Mouse (Mus musculus): Measurements from ENCODE around the gene Acin1. TPM values are rescaled to one million over a fixed set of nuclear protein-coding genes. Genes with fewer than 3 reads are reported as not detected.
"Not testable (repeated sequence)": the region's sequence is repeated elsewhere in the genome, so short reads cannot be mapped to it uniquely, and the experiment has no call there.

Acin1 gene
- polyA plus RNA-seq, 1 experiment from 2014 or later = 175 TPM

DNA sequence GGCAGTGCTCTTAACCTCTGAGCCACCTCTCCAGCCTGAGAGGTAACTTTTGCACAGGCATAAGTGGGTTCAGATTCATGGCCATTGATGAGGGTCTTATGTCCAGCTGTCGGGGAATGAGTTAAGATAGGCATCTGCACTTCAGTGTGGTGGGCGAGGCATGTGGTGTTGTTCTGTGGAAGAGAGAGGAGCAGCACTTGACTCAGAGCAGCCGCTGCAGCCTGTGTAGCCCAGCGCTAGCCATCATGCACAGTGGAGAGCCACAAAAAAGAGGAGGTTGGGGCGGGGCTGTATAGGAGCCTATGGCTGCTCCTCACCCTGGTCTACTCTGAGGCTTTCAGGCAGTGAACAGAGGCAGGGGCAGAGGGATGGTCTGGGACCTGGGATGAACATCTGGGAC is 58.6 kb downstream of the Acin1 start:
- Histone ChIP-seq H3K4me1 (replicated peaks) (no peaks in the 10 kb centered on the region), H3K9me3 (no peaks in the 10 kb centered on the region), H3K9ac (replicated peaks) (no peak overlapping the region), H3K27ac (no peak overlapping the region), H3K27me3 (0 out of 2 replicates have a peak, but pooled peaks cover 6% of the 10 kb centered on the region), H3K4me3 (replicated peaks) (no peak overlapping the region), H3K4me2 (no peak overlapping the region), H3K36me3 (peaks cover 34% of the 10 kb centered on the region)
- ATAC-seq (ENCODE audit: insufficient number of reproducible peaks, insufficient read depth, low FRiP score, low TSS enrichment, low read depth) = no peak
- 76% methylated on average over 5 of the region's 5 CpGs for WGBS

DNA sequence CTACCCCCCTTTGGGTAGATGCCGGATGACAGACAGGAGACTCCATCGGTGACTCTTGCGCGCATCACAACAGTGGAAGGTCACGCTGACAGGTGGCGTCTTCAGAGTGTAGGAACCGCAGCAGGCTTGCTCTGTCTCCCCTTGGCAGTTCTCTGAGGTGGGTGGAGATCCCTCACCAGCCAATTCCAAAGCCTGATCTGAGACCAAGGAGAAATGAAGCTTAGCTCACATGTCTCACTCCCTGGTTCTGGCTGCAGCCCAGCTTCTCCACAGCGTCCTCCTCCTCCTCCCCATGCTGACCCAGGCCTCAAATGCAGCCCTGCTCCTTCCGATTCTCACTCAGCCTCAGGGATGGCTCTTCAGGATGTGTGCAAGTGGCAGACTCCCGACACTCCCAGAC is 61.8 kb downstream of the Acin1 start:
- WGBS = 79% methylated on average over 10 of the region's 10 CpGs
- no peak for ATAC-seq (ENCODE audit: insufficient number of reproducible peaks, insufficient read depth, low FRiP score, low TSS enrichment, low read depth)
- Histone ChIP-seq H3K4me2 (no peak overlapping the region), H3K27ac (no peak overlapping the region), H3K27me3 (0 out of 2 replicates have a peak, but pooled peaks cover 6% of the 10 kb centered on the region), H3K36me3 (peaks cover 4% of the 10 kb centered on the region; the same call in 1 of the 2 replicates), H3K4me1 (replicated peaks) (no peaks in the 10 kb centered on the region), H3K9ac (replicated peaks) (no peak overlapping the region), H3K4me3 (replicated peaks) (no peak overlapping the region), H3K9me3 (no peaks in the 10 kb centered on the region)

DNA sequence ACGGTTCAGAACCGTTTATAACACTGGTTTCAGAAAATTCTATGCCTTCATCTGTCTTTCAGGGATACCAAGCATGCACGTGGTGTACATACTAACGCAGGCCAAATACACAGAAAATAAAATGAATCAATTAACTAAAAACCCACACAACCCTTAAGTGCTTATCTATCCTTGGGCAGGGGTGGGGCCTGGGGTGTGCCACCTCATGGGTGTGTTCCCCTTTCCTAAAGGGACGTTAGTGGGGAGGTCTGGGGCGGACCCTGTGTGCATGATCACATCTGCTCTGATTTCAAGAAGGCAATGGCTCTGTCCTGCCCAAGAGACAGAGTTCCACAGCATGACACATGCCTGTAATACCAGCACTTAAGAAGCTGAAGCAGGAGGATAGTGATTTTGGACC is 63.4 kb downstream of the Acin1 start:
- no peak overlapping the region for H3K4me3 ChIP-seq (replicated peaks)
- no peak overlapping the region for H3K9ac ChIP-seq (replicated peaks)
- no peak overlapping the region for H3K4me2 ChIP-seq
- H3K27ac ChIP-seq = no peak overlapping the region
- no peaks in the 10 kb centered on the region for H3K4me1 ChIP-seq (replicated peaks)
- ATAC-seq (ENCODE audit: insufficient number of reproducible peaks, insufficient read depth, low FRiP score, low TSS enrichment, low read depth) = no peak
- no peaks in the 10 kb centered on the region for H3K9me3 ChIP-seq
- H3K36me3 ChIP-seq = no peaks in the 10 kb centered on the region
- WGBS = 84% methylated on average over 6 of the region's 6 CpGs
- H3K27me3 ChIP-seq = 0 out of 2 replicates have a peak, but pooled peaks cover 6% of the 10 kb centered on the region

DNA sequence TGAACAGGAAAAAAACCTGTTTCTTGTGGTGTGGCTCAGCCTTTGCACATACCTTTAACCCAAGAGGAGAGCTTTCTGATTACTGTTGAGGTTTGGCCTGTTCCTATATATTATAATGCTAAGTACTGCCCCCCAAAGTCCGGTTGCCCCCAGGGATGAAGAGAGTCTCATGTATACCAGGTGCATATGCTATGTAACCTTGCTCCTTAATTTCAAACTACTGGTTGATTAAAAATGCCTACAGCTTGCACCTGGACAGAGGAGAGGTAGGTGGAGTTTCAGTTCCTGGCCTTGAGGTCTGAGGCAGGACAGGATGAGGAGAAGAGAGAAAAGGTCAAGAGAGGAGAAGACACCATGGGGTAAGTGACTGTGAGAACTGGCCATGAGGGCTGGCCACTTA is 65.6 kb downstream of the Acin1 start, which contains the start of gene Psmb11:
Gene Psmb11, plus strand, starts transcription at position 301 of the 400 bp plus-strand sequence.
- Histone ChIP-seq H3K27me3 (0 out of 2 replicates have a peak, but pooled peaks cover 6% of the 10 kb centered on the region), H3K27ac (no peak within 1 kb of the TSS), H3K4me3 (replicated peaks) (no peak within 1 kb of the TSS), H3K9me3 (no peaks in the 10 kb centered on the region), H3K36me3 (peaks cover 5% of the 10 kb centered on the region), H3K4me2 (no peak within 1 kb of the TSS), H3K9ac (replicated peaks) (no peak within 1 kb of the TSS), H3K4me1 (replicated peaks) (peaks cover 10% of the 10 kb centered on the region)
- ATAC-seq (ENCODE audit: insufficient number of reproducible peaks, insufficient read depth, low FRiP score, low TSS enrichment, low read depth) = no peak
- 75% methylated on average over 1 of the region's 1 CpGs for WGBS

- H3K27ac ChIP-seq = peak within 1 kb of the TSS; percentile 86
- ATAC-seq (ENCODE audit: insufficient number of reproducible peaks, insufficient read depth, low FRiP score, low TSS enrichment, low read depth) = peak; percentile 81; the same call in 1 of the 2 replicates
- under 1% methylated on average over 25 of the region's 25 CpGs for WGBS
- peak within 1 kb of the TSS; percentile 83 for H3K4me3 ChIP-seq (replicated peaks)
- peaks cover 12% of the 10 kb centered on the region for H3K4me1 ChIP-seq (replicated peaks)
- peaks cover 31% of the 10 kb centered on the region for H3K36me3 ChIP-seq
- H3K27me3 ChIP-seq = no peaks in the 10 kb centered on the region
- peak within 1 kb of the TSS; percentile 68 for H3K4me2 ChIP-seq
- no peaks in the 10 kb centered on the region for H3K9me3 ChIP-seq
- H3K9ac ChIP-seq (replicated peaks) = peak within 1 kb of the TSS; percentile 89
These were observed 68.8 kb downstream of the Acin1 start, which contains the start of gene Psmb5 for GRCm38 (mm10) chr14:54617897-54618365. Gene Psmb5 (minus strand): TSS chr14:54618022.

DNA sequence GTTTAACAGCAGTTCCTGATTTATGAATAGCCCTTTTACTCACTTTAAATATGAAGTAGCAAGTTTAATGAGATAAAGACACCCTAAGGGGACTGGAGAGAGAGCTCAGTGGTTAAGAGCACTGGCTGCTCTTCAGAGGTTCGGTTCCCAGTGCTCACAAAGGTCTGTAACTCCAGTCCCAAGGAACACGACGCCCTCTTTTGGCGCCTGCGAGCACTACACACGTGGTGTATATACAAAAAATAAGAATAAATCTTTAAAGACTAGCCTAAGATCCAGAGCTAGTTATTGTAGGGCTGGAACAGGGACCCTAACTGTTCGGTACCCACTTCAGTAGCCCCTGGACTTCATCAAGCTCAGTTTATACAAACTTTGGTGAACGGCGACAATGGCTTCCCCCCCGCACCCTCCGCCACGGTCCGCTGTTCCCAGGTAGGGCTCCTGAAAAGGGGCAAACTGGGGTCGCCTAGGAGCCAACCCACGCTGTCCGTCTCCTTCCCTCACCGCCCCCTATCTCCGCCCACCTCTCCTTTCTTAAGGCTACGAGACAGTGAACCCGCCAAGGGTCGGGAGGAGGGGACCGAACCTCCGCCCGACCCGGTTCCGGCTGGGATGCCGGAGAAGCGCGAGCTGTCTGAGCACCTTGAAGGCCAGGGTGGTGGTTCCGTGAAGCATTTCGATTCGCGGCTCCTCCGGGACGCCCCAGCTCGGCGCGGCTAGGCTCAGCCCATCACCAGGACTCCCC is 69.4 kb downstream of the Acin1 start:
- Histone ChIP-seq H3K4me3 (replicated peaks) (peak overlapping the region; percentile 83), H3K9ac (replicated peaks) (peak overlapping the region; percentile 89), H3K9me3 (no peaks in the 10 kb centered on the region), H3K36me3 (peaks cover 37% of the 10 kb centered on the region), H3K27ac (peak overlapping the region; percentile 86), H3K27me3 (no peaks in the 10 kb centered on the region), H3K4me2 (peak overlapping the region; percentile 68), H3K4me1 (replicated peaks) (peaks cover 12% of the 10 kb centered on the region)
- peak; percentile 34; the same call in 1 of the 2 replicates for ATAC-seq (ENCODE audit: insufficient number of reproducible peaks, insufficient read depth, low FRiP score, low TSS enrichment, low read depth)
- 2% methylated on average over 38 of the region's 38 CpGs for WGBS

- Histone ChIP-seq H3K27me3 (no peaks in the 10 kb centered on the region), H3K36me3 (peaks cover 44% of the 10 kb centered on the region), H3K4me1 (replicated peaks) (peaks cover 12% of the 10 kb centered on the region), H3K4me3 (replicated peaks) (peak overlapping the region; percentile 83; the same call in 1 of the 2 replicates), H3K27ac (no peak overlapping the region), H3K4me2 (peak overlapping the region; percentile 68), H3K9me3 (no peaks in the 10 kb centered on the region), H3K9ac (replicated peaks) (no peak overlapping the region)
- ATAC-seq (ENCODE audit: insufficient number of reproducible peaks, insufficient read depth, low FRiP score, low TSS enrichment, low read depth) = no peak
- 94% methylated on average over 16 of the region's 16 CpGs for WGBS
These were observed 70.4 kb downstream of the Acin1 start for GRCm38 (mm10) chr14:54616226-54616825.

DNA sequence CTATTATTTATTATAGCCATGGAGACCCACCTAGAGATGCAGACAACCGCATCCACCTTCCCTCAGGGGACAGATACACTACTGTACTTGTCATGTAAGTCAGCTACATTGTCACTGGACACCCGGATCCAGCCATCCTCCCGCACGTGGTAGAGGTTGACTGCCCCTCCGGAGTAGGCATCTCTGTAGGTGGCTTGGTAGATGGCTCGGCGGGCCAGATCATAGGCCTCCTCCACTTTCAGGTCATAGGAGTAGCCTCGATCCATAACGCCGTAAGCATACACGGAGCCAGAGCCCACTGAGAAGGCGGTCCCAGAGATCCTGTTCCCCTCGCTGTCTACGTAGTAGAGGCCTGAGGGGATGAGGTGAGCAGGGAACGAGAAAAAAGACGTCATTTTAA is 72.6 kb downstream of the Acin1 start:
- not testable (repeated sequence) for H3K4me3 ChIP-seq (replicated peaks); H3K9me3 ChIP-seq; H3K27me3 ChIP-seq; H3K4me2 ChIP-seq; H3K27ac ChIP-seq; H3K9ac ChIP-seq (replicated peaks); ATAC-seq (ENCODE audit: insufficient number of reproducible peaks, insufficient read depth, low FRiP score, low TSS enrichment, low read depth)
- WGBS = 96% methylated on average over 16 of the region's 16 CpGs
- peaks cover 57% of the 10 kb centered on the region for H3K36me3 ChIP-seq
- peaks cover 12% of the 10 kb centered on the region for H3K4me1 ChIP-seq (replicated peaks)

GRCm38 (mm10) chr14:54610648-54611047 is 76.1 kb downstream of the Acin1 start:
- Histone ChIP-seq H3K4me2 (no peak overlapping the region), H3K27ac (no peak overlapping the region), H3K9me3 (no peaks in the 10 kb centered on the region), H3K36me3 (peaks cover 48% of the 10 kb centered on the region), H3K4me1 (replicated peaks) (0 out of 2 replicates have a peak, but pooled peaks cover 3% of the 10 kb centered on the region), H3K9ac (replicated peaks) (no peak overlapping the region), H3K27me3 (no peaks in the 10 kb centered on the region), H3K4me3 (replicated peaks) (no peak overlapping the region)
- ATAC-seq (ENCODE audit: insufficient number of reproducible peaks, insufficient read depth, low FRiP score, low TSS enrichment, low read depth) = no peak
- 77% methylated on average over 6 of the region's 6 CpGs for WGBS

DNA sequence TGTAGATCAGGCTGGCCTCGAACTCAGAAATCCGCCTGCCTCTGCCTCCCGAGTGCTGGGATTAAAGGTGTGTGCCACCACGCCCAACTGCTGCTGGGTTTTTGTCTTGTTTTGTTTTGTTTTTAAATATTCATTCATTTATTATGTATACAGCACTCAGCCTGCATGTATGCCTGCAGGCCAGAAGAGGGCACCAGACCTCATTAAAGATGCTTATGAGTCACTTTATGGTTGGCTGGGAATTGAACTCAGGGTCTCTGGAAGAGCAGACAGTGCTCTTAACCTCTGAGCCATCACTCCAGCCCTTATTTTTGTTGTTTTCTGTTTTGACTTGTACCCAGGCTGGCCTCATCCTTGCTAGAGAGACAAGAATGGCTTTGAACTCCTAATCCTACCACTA is 76.8 kb downstream of the Acin1 start:
- H3K36me3 ChIP-seq = peaks cover 41% of the 10 kb centered on the region
- no peak overlapping the region for H3K4me2 ChIP-seq
- no peak for ATAC-seq (ENCODE audit: insufficient number of reproducible peaks, insufficient read depth, low FRiP score, low TSS enrichment, low read depth)
- no peaks in the 10 kb centered on the region for H3K9me3 ChIP-seq
- H3K9ac ChIP-seq (replicated peaks) = no peak overlapping the region
- H3K4me1 ChIP-seq (replicated peaks) = 0 out of 2 replicates have a peak, but pooled peaks cover 6% of the 10 kb centered on the region
- no peak overlapping the region for H3K27ac ChIP-seq
- no peaks in the 10 kb centered on the region for H3K27me3 ChIP-seq
- WGBS = 84% methylated on average over 4 of the region's 4 CpGs
- no peak overlapping the region for H3K4me3 ChIP-seq (replicated peaks)

DNA sequence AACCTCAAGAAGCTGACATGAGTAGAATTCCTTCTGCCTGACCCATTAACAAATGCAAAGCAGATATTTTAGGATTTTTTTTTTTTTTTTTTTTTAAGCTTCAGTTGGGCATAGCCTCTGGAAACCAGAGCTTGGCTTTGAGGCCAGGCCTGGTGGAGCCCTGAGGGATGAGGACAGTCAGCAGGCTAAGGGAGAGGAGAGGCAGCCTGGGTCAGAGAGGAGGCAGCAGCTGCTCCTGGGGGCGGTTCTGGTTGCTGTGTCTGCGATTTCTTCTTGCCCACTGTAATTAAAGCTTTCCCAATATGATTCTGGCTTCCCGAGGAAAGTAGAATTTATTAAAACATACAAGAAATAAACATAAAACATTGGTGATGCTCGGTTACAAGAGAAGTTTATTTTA is 77.5 kb downstream of the Acin1 start:
- Histone ChIP-seq H3K4me3 (replicated peaks) (no peak overlapping the region), H3K4me2 (no peak overlapping the region), H3K9me3 (no peaks in the 10 kb centered on the region), H3K27me3 (no peaks in the 10 kb centered on the region), H3K27ac (no peak overlapping the region), H3K4me1 (replicated peaks) (peaks cover 13% of the 10 kb centered on the region), H3K9ac (replicated peaks) (no peak overlapping the region), H3K36me3 (peaks cover 34% of the 10 kb centered on the region)
- no peak for ATAC-seq (ENCODE audit: insufficient number of reproducible peaks, insufficient read depth, low FRiP score, low TSS enrichment, low read depth)
- 74% methylated on average over 4 of the region's 4 CpGs for WGBS

Data from limb, embryonic 12.5 days (tissue).